In genomic region chr11:4750263-4750662, GRCm38 (mm10) we compare ENCODE assay signal across 8 mouse cellular contexts. TPM values are rescaled to one million over a fixed set of nuclear protein-coding genes. Genes with fewer than 3 reads are reported as not detected.
DNase-seq lines count a peak whose midpoint lies in the region; ATAC-seq and TF ChIP-seq lines count a peak whose summit lies in the region.

No protein-coding gene starts in this region.

- no peaks in the 10 kb centered on the region for H3K4me1 ChIP-seq in heart, adult 2 months (ENCODE audit: control insufficient read depth, insufficient read depth, low read length)
- H3K4me1 ChIP-seq in heart, embryonic 12.5 days (replicated peaks) = peaks cover 18% of the 10 kb centered on the region
- H3K4me1 ChIP-seq in liver, postnatal 0 days (ENCODE audit: insufficient read depth) = peaks cover 11% of the 10 kb centered on the region

- peaks cover 17% of the 10 kb centered on the region for H3K27me3 ChIP-seq in heart, adult 2 months (ENCODE audit: control insufficient read depth, insufficient read depth, low read length)
- H3K27me3 ChIP-seq in heart, embryonic 12.5 days (replicated peaks) = peaks cover 75% of the 10 kb centered on the region
- H3K27me3 ChIP-seq in liver, postnatal 0 days (ENCODE audit: insufficient read depth, low read length) = peaks cover 52% of the 10 kb centered on the region

- DNase-seq in heart, adult 2 months = peak; percentile 37 to 62
- peak; percentile 91 for DNase-seq in adrenal gland, postnatal 10 days
- DNase-seq in heart, postnatal 14 days = peak; percentile 81 to 85
- peak; percentile 81 for DNase-seq in liver, postnatal 0 days
- peak; percentile 49 for DNase-seq in thymus, postnatal 0 days (ENCODE audit: low spot score)
- no peak for DNase-seq in cerebellum, adult 8-10 months

- TF ChIP-seq POLR2A in heart, adult 2 months (IDR thresholded peaks at IDR 0.05; ENCODE audit: insufficient read depth, low read depth, low read length) = no peak

- ATAC-seq in heart, embryonic 12.5 days (ENCODE audit: insufficient number of reproducible peaks, low FRiP score) = no peak
- ATAC-seq in liver, postnatal 0 days = no peak
- ATAC-seq in erythroid progenitor cell, adult 5-6 weeks (replicated peaks; ENCODE audit: low FRiP score, poor library complexity, severe bottlenecking) = no peak

- no peaks in the 10 kb centered on the region for H3K36me3 ChIP-seq in heart, adult 2 months (ENCODE audit: control insufficient read depth, insufficient read depth, low read length)
- H3K36me3 ChIP-seq in heart, embryonic 12.5 days = no peaks in the 10 kb centered on the region
- no peaks in the 10 kb centered on the region for H3K36me3 ChIP-seq in liver, postnatal 0 days (replicated peaks; ENCODE audit: insufficient read depth, low read length)

- no peak overlapping the region for H3K27ac ChIP-seq in heart, adult 2 months
- H3K27ac ChIP-seq in heart, embryonic 12.5 days (ENCODE audit: poor library complexity, severe bottlenecking) = no peak overlapping the region
- H3K27ac ChIP-seq in liver, postnatal 0 days (ENCODE audit: low read depth) = no peak overlapping the region

- 5% methylated on average over 9 of the region's 9 CpGs for WGBS in heart, adult 2 months
- 4% methylated on average over 9 of the region's 9 CpGs for WGBS in heart, embryonic 12.5 days
- WGBS in liver, postnatal 0 days (ENCODE audit: insufficient replicate concordance) = 8% methylated on average over 9 of the region's 9 CpGs

- H3K4me2 ChIP-seq in heart, embryonic 12.5 days = no peak overlapping the region
- H3K4me2 ChIP-seq in liver, postnatal 0 days (ENCODE audit: low read depth, low read length) = no peak overlapping the region

- H3K79me2 ChIP-seq in heart, adult 2 months (replicated peaks; ENCODE audit: control insufficient read depth, insufficient read depth, low read length) = no peaks in the 10 kb centered on the region

- peaks cover 7% of the 10 kb centered on the region; the same call in 1 of the 2 replicates for H3K9me3 ChIP-seq in heart, embryonic 12.5 days (replicated peaks)
- H3K9me3 ChIP-seq in liver, postnatal 0 days (ENCODE audit: low read length) = no peaks in the 10 kb centered on the region; the same call in 1 of the 2 replicates

- TF ChIP-seq CTCF in heart, adult 2 months (IDR thresholded peaks at IDR 0.05) = no peak
- TF ChIP-seq CTCF in liver, postnatal 0 days (IDR thresholded peaks at IDR 0.05; ENCODE audit: low read depth) = no peak

- H3K4me3 ChIP-seq in heart, adult 2 months = no peak overlapping the region
- H3K4me3 ChIP-seq in heart, embryonic 12.5 days = no peak overlapping the region
- no peak overlapping the region for H3K4me3 ChIP-seq in liver, postnatal 0 days (ENCODE audit: low read depth, low read length)

- intact Hi-C loops in heart, adult 2 months (cut with DNase I) = no loop called here
- intact Hi-C loops in heart, postnatal 14 days (cut with DNase I) = no loop called here

- no peak overlapping the region for H3K9ac ChIP-seq in heart, adult 2 months (ENCODE audit: low read depth, low read length)
- no peak overlapping the region for H3K9ac ChIP-seq in heart, embryonic 12.5 days
- no peak overlapping the region for H3K9ac ChIP-seq in liver, postnatal 0 days (replicated peaks)

- TF ChIP-seq EP300 in heart, adult 2 months (IDR thresholded peaks at IDR 0.05; ENCODE audit: insufficient read depth, low read depth, low read length) = no peak
- no peak for TF ChIP-seq EP300 in liver, postnatal 0 days (IDR thresholded peaks at IDR 0.05; ENCODE audit: low read depth)

RNA-seq across cellular contexts. Expression of gene Cabp7, which starts 3.7 kb away (rescaled TPM):
- total RNA-seq in heart, adult 2 months (2021) = not detected
- polyA plus RNA-seq in heart, adult 2 months (2012; rRNA removed) = not detected in 2 replicates
- 0.15 and 0.18 TPM in 2 replicates for polyA plus RNA-seq in heart, embryonic 12.5 days (2016; fragmentation: Nextera tagmentation; extraction: Ambion mirVana)
- total RNA-seq in adrenal gland, postnatal 10 days (2021) = under 1 TPM in 1 of 2 experiments, not detected in 1; 0.18 TPM
- not detected for total RNA-seq in heart, postnatal 14 days (2021)
- polyA plus RNA-seq in liver, postnatal 0 days (2015; fragmentation: Nextera tagmentation; extraction: Ambion mirVana) = 0.06 and 0.07 TPM in 2 replicates
- 0.16 and 0.17 TPM in 2 replicates for polyA plus RNA-seq in thymus, postnatal 0 days (2015; fragmentation: Nextera tagmentation; extraction: Ambion mirVana)
- total RNA-seq in erythroid progenitor cell, adult 5-6 weeks (2015; ENCODE audit: low replicate concordance) = not detected in 2 replicates
- total RNA-seq in erythroid progenitor cell, adult 5-6 weeks (2017; ENCODE audit: low replicate concordance) = not detected in 2 replicates

RNA-seq across cellular contexts. Expression of gene Zmat5, which starts 45.8 kb away (rescaled TPM):
- 10 to 100 TPM; 22.2 to 26.3 TPM for total RNA-seq in heart, adult 2 months (2021)
- polyA plus RNA-seq in heart, adult 2 months (2012; rRNA removed) = 32.1 and 36.2 TPM in 2 replicates
- 48.1 and 53.6 TPM in 2 replicates for polyA plus RNA-seq in heart, embryonic 12.5 days (2016; fragmentation: Nextera tagmentation; extraction: Ambion mirVana)
- total RNA-seq in adrenal gland, postnatal 10 days (2021) = 10 to 100 TPM; 33.4 to 36.0 TPM
- 10 to 100 TPM; 21.0 to 22.6 TPM for total RNA-seq in heart, postnatal 14 days (2021)
- 18.6 and 19.2 TPM in 2 replicates for polyA plus RNA-seq in liver, postnatal 0 days (2015; fragmentation: Nextera tagmentation; extraction: Ambion mirVana)
- polyA plus RNA-seq in thymus, postnatal 0 days (2015; fragmentation: Nextera tagmentation; extraction: Ambion mirVana) = 91.0 and 95.8 TPM in 2 replicates
- total RNA-seq in erythroid progenitor cell, adult 5-6 weeks (2015; ENCODE audit: low replicate concordance) = 5.4 and 13.0 TPM in 2 replicates
- 6.3 TPM in 1 of 2 replicates, not detected in the other for total RNA-seq in erythroid progenitor cell, adult 5-6 weeks (2017; ENCODE audit: low replicate concordance)

RNA-seq across cellular contexts. Expression of gene Uqcr10, which starts 46.1 kb away (rescaled TPM):
- total RNA-seq in heart, adult 2 months (2021) = 1,000 to 10,000 TPM; 1,404 to 1,617 TPM
- polyA plus RNA-seq in heart, adult 2 months (2012; rRNA removed) = 2,007 and 2,149 TPM in 2 replicates
- 1,618 and 1,621 TPM in 2 replicates for polyA plus RNA-seq in heart, embryonic 12.5 days (2016; fragmentation: Nextera tagmentation; extraction: Ambion mirVana)
- 1,000 to 10,000 TPM; 1,230 to 1,238 TPM for total RNA-seq in adrenal gland, postnatal 10 days (2021)
- 1,000 to 10,000 TPM; 1,424 to 1,479 TPM for total RNA-seq in heart, postnatal 14 days (2021)
- polyA plus RNA-seq in liver, postnatal 0 days (2015; fragmentation: Nextera tagmentation; extraction: Ambion mirVana) = 1,070 and 1,167 TPM in 2 replicates
- 1,084 and 1,132 TPM in 2 replicates for polyA plus RNA-seq in thymus, postnatal 0 days (2015; fragmentation: Nextera tagmentation; extraction: Ambion mirVana)
- total RNA-seq in erythroid progenitor cell, adult 5-6 weeks (2015; ENCODE audit: low replicate concordance) = 40.7 and 133 TPM in 2 replicates
- total RNA-seq in erythroid progenitor cell, adult 5-6 weeks (2017; ENCODE audit: low replicate concordance) = 19.2 and 25.0 TPM in 2 replicates

Comparison
In these comparisons a context has a peak if more than half of its experiments do, and no peak if none do; other contexts are left out.
1. RNA of gene Uqcr10, which starts 46.1 kb away (total RNA-seq): 1,404 to 1,617 TPM in heart, adult 2 months, 1,424 to 1,479 TPM in heart, postnatal 14 days and 1,230 to 1,238 TPM in adrenal gland, postnatal 10 days; 19.2 to 133 TPM in erythroid progenitor cell, adult 5-6 weeks; every median in the first group is over 4 times any median in the second.